Mouse (Mus musculus) hindbrain, embryonic 14.5 days (tissue): ENCODE data around the gene Shisal2a. TPM values are rescaled to one million over a fixed set of nuclear protein-coding genes. Genes with fewer than 3 reads are reported as not detected.

ENCODE experiments used
- ATAC-seq: fragments of 200-750 bp; cut with Nextera tagmentation; 2 replicates; pipeline ENCODE4 v1.8.0; 2017; ENCODE audit warnings: moderate number of reproducible peaks, mild to moderate bottlenecking, moderate TSS enrichment, moderate library complexity; ENCODE audit not compliant: low FRiP score
- DNase-seq: peaks from one replicate; pipeline ENCODE4 v3.0.0-alpha.2; 2015; ENCODE audit warnings: low spot score
- H3K27ac ChIP-seq: fragments of 300-500 bp; sonication (generic); 2 replicates; pipeline ENCODE4 v1.5.1; 2014; ENCODE audit warnings: mild to moderate bottlenecking, moderate library complexity
- H3K27me3 ChIP-seq: fragments of 300-500 bp; sonication (generic); 2 replicates; pipeline ENCODE4 v1.6.1; 2014; ENCODE audit warnings: mild to moderate bottlenecking, low read length, mixed read lengths; ENCODE audit not compliant: control insufficient read depth, insufficient read depth
- H3K36me3 ChIP-seq: fragments of 300-500 bp; sonication (generic); replicated peaks from 2 replicates; pipeline ENCODE4 v1.6.1; 2014; ENCODE audit not compliant: control insufficient read depth, insufficient read depth
- H3K4me1 ChIP-seq: fragments of 300-500 bp; sonication (generic); replicated peaks from 2 replicates; pipeline ENCODE4 v1.6.1; 2014; ENCODE audit warnings: antibody characterized with exemption, low read length, mixed read lengths; ENCODE audit not compliant: control insufficient read depth, insufficient read depth
- H3K4me2 ChIP-seq: fragments of 300-500 bp; sonication (generic); replicated peaks from 2 replicates; pipeline ENCODE4 v1.6.1; 2014; ENCODE audit warnings: mild to moderate bottlenecking, moderate library complexity
- H3K4me3 ChIP-seq: fragments of 300-500 bp; sonication (generic); replicated peaks from 2 replicates; pipeline ENCODE4 v1.5.1; 2014; ENCODE audit warnings: mild to moderate bottlenecking, low read length
- H3K9ac ChIP-seq: fragments of 300-500 bp; sonication (generic); 2 replicates; pipeline ENCODE4 v1.6.1; 2014
- H3K9me3 ChIP-seq: fragments of 300-500 bp; sonication (generic); 2 replicates; pipeline ENCODE4 v1.6.1; 2016; ENCODE audit warnings: low read length; ENCODE audit not compliant: control insufficient read depth
- WGBS: fragments of 180-500 bp; shearing (Covaris S2); extraction: QIAGEN DNeasy Blood & Tissue Kit; methylation state at CpG from one replicate; pipeline ENCODE4 v1.1.7; 2014; 5-methylcytosine and 5-hydroxymethylcytosine counted together
- polyA plus RNA-seq: library from polyadenylated mRNA; unstranded; fragments of >200 nt; fragmentation: Nextera tagmentation; extraction: Ambion mirVana; gene quantifications from 2 replicates; pipeline ENCODE4 v1.2.1, GENCODE M21; 2014

The Shisal2a gene
- 5.5 and 7.6 TPM in 2 replicates for polyA plus RNA-seq

DNA sequence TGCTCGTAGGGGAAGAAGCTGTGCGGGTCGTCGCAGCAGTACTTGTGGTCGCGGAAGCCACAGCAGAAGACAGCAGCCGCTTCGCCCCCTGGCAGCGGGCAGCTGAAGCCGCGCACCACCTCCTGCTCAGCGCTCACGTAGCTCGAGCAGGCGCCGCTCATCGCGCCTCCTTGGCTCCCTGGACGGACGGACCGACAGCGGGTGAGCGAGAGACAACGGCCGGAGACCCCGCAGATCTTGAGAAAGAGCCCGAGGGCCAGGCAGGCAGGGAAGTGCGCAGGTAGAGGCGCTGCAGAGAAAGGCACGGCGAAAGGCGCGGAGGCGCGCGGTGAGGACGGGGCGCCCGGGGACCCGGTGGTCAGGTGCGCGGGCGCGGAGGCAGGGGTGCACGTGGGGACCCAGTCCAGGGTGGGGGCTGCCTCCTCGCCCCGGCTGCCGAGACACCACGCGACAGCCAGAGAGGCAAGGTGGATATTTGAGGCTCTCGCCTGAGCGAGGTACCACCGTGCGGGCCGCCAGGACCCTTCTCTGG, at the start of gene Shisal2a:
Shisal2a (minus strand) TSS at position 167 of the 532 bp plus-strand sequence.
- Histone ChIP-seq H3K9ac (peak within 1 kb of the TSS; percentile 77), H3K4me2 (peak within 1 kb of the TSS; percentile 80), H3K4me1 (peaks cover 16% of the 10 kb centered on the region; the same call in 1 of the 2 replicates), H3K27ac (peak within 1 kb of the TSS; percentile 9; the same call in 1 of the 2 replicates), H3K9me3 (no peaks in the 10 kb centered on the region), H3K4me3 (peak within 1 kb of the TSS; percentile 47), H3K36me3 (no peaks in the 10 kb centered on the region), H3K27me3 (peaks cover 4% of the 10 kb centered on the region; the same call in 1 of the 2 replicates)
- ATAC-seq (peak; percentile 43; the same call in 1 of the 2 replicates), DNase-seq (peak; percentile 38)
- 3% methylated on average over 51 of the region's 55 CpGs for WGBS

DNA sequence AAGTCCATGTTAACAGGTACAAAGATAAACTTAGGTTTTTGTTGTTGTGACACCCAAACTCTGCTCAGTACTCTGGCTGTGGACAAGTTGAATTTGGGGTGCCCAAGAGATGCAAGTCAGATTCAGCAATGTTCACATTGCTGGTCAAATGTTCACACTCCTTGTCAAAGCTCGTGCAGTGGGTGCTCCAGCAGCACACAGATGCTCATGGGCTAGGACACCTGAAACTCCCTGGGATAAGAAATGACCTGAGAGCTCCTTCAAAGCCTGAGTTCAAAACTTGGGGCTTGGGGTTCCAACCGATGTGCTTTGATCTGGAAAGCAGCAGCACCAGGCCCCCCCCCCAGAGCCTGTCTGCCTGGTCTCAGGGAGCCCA, 48.4 kb upstream of the Shisal2a start:
- no peak overlapping the region for H3K27ac ChIP-seq
- peaks cover 19% of the 10 kb centered on the region for H3K4me1 ChIP-seq
- H3K4me3 ChIP-seq, result no peak overlapping the region
- H3K27me3 ChIP-seq, result no peaks in the 10 kb centered on the region
- WGBS, result 30% methylated on average over 2 of the region's 2 CpGs
- ATAC-seq (no peak), DNase-seq (no peak)
- H3K9ac ChIP-seq, result no peak overlapping the region
- no peaks in the 10 kb centered on the region for H3K36me3 ChIP-seq
- H3K4me2 ChIP-seq, result no peak overlapping the region
- no peaks in the 10 kb centered on the region for H3K9me3 ChIP-seq

DNA sequence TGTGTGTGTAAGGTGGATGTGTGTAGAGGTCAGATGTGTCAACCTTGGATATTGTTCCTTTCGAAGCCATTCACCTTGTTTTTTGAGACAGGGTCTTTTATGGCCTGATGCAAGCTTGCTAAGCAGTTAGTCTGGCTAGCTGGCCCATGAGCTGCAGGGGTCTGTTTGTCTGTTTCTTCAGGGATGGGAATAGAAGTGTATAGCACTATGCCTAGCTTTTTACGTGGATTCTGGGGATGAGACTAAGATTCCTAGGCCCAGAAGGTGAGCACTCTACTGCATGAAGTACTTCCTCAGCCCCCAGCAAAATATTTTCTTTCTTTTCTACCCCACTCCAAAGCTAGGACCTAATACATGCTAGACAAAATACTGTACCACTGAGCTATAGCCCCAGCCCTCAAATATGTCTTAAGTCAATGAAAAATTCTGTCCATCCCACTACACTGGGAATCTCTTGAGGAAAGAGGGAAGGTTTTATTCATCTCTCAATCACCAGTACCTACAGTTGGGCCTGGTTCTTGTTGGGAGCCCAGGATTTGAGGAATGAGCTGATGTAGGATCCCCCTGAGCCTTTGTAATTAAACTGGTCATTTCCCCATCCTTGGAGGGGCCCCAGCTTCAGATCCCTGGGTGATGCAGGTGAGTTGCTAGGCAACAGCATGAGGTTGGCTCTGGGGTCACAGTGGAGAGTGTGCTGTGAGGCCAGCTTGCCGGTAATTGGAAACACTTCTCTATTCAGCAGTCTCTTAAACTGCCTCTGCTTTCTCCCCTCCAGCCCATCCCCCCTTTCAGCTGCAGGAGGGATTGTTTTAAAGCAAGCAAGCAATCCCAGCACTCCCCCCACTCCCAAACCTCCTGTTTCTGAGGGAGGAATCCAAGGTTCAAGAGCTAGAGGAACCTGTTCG, 47.8 kb upstream of the Shisal2a start:
- Histone ChIP-seq H3K9ac (no peak overlapping the region), H3K36me3 (no peaks in the 10 kb centered on the region), H3K9me3 (no peaks in the 10 kb centered on the region), H3K4me2 (no peak overlapping the region), H3K27me3 (no peaks in the 10 kb centered on the region), H3K4me1 (peaks cover 19% of the 10 kb centered on the region), H3K4me3 (no peak overlapping the region), H3K27ac (peak overlapping the region; percentile 67)
- ATAC-seq (peak; percentile 68; the same call in 1 of the 2 replicates), DNase-seq (peak; percentile 28)
- WGBS, result 34% methylated on average over 4 of the region's 4 CpGs

DNA sequence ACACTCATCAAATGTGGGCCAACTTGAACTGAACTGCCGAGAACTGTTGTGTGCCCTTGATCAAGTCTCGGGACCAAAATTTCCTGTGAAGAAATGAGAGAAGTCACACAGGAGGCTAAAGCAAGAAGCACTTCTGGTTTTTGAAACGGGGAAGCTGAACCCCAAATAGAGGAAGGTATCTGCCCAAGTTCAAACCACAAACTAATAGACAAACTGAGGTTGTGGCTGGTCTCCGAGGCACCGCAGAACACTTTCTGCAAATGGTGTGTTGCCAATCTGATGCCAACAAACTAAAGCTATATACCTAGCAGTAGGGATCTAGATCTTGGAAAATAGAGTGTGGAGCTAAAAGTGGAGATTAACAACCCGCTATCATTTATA, 45.2 kb upstream of the Shisal2a start:
- H3K27ac ChIP-seq, result no peak overlapping the region
- ATAC-seq, result no peak
- no peak overlapping the region for H3K4me2 ChIP-seq
- 87% methylated on average over 6 of the region's 6 CpGs for WGBS
- no peak overlapping the region for H3K9ac ChIP-seq
- H3K4me1 ChIP-seq, result peaks cover 16% of the 10 kb centered on the region
- no peak overlapping the region for H3K4me3 ChIP-seq
- no peaks in the 10 kb centered on the region for H3K36me3 ChIP-seq
- no peaks in the 10 kb centered on the region for H3K9me3 ChIP-seq
- no peaks in the 10 kb centered on the region for H3K27me3 ChIP-seq
- DNase-seq, result no peak

- H3K27me3 ChIP-seq, result no peaks in the 10 kb centered on the region
- no peak for ATAC-seq
- H3K4me2 ChIP-seq, result no peak overlapping the region
- WGBS, result 81% methylated on average over 11 of the region's 11 CpGs
- no peak for DNase-seq
- H3K4me1 ChIP-seq, result peaks cover 12% of the 10 kb centered on the region
- H3K4me3 ChIP-seq, result no peak overlapping the region
- H3K27ac ChIP-seq, result no peak overlapping the region
- no peak overlapping the region for H3K9ac ChIP-seq
- no peaks in the 10 kb centered on the region for H3K36me3 ChIP-seq
- H3K9me3 ChIP-seq, result no peaks in the 10 kb centered on the region
Measured at GRCm38 (mm10) chr4:108427719-108428340, 44.7 kb upstream of the Shisal2a start.

DNA sequence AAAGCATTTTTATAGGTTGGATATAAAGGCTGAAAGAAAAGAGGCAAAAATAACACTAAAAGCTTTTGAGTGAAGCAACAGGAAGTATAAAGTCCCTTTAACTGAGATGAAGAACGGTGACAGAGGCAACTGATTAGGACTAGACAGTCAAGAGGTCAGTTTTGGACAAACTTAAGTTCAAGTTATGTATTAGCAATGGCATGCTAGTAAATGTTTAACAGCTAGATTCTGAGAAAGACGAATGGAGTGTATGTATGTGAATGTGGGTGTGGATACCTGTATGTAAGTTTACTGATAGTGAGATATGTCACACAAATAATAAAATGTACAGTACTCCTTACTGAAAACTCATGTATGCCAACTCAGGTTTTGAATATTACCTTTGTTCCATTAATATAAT, 41.4 kb upstream of the Shisal2a start:
- WGBS, result 89% methylated on average over 2 of the region's 2 CpGs
- no peak overlapping the region for H3K9ac ChIP-seq
- H3K4me3 ChIP-seq, result no peak overlapping the region
- ATAC-seq, result no peak
- H3K4me1 ChIP-seq, result no peaks in the 10 kb centered on the region
- H3K27ac ChIP-seq, result no peak overlapping the region
- no peaks in the 10 kb centered on the region for H3K9me3 ChIP-seq
- H3K36me3 ChIP-seq, result no peaks in the 10 kb centered on the region
- DNase-seq, result no peak
- no peak overlapping the region for H3K4me2 ChIP-seq
- no peaks in the 10 kb centered on the region for H3K27me3 ChIP-seq

DNA sequence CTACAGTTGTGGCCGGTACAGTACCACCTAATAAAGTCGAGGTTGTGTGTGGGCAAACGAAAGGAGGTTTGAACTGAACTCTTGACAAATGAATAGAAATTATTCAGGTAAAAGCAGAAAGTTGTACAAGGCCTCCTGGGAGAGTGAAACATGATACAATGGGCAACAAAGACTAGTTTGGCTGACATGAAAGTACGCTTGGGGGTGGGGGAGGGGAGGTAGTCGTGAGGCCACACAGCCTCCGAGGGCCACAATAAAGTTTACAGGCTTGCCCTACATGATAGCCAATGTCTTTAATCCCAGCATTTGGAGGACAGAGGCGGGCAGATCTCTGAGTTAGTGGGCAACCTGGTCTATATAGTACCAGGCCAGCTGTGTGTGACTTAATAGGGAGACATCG, 24.5 kb upstream of the Shisal2a start:
- no peak overlapping the region for H3K4me2 ChIP-seq
- H3K4me1 ChIP-seq, result peaks cover 18% of the 10 kb centered on the region
- no peaks in the 10 kb centered on the region for H3K9me3 ChIP-seq
- no peak for DNase-seq
- H3K27ac ChIP-seq, result no peak overlapping the region
- no peak for ATAC-seq
- no peak overlapping the region for H3K4me3 ChIP-seq
- no peaks in the 10 kb centered on the region for H3K36me3 ChIP-seq
- WGBS, result 38% methylated on average over 8 of the region's 8 CpGs
- H3K9ac ChIP-seq, result no peak overlapping the region
- H3K27me3 ChIP-seq, result no peaks in the 10 kb centered on the region

- Histone ChIP-seq H3K9me3 (no peaks in the 10 kb centered on the region), H3K27me3 (no peaks in the 10 kb centered on the region), H3K4me2 (peak within 1 kb of the TSS; percentile 92), H3K27ac (peak within 1 kb of the TSS; percentile 68; the same call in 1 of the 2 replicates), H3K4me1 (peaks cover 18% of the 10 kb centered on the region), H3K9ac (peak within 1 kb of the TSS; percentile 77), H3K4me3 (peak within 1 kb of the TSS; percentile 45), H3K36me3 (no peaks in the 10 kb centered on the region)
- WGBS, result 10% methylated on average over 15 of the region's 15 CpGs
- DNase-seq, result no peak
- ATAC-seq, result 0 out of 2 replicates have a peak, but pooled peaks have one; percentile 27
Measured at GRCm38 (mm10) chr4:108406861-108407401, 23.8 kb upstream of the Shisal2a start, which contains the start of gene Gpx7. Gene Gpx7, minus strand, starts transcription at chr4:108406961.
